Mouse (Mus musculus): ENCODE measurements around the gene Sat2.

Gene Sat2

DNA sequence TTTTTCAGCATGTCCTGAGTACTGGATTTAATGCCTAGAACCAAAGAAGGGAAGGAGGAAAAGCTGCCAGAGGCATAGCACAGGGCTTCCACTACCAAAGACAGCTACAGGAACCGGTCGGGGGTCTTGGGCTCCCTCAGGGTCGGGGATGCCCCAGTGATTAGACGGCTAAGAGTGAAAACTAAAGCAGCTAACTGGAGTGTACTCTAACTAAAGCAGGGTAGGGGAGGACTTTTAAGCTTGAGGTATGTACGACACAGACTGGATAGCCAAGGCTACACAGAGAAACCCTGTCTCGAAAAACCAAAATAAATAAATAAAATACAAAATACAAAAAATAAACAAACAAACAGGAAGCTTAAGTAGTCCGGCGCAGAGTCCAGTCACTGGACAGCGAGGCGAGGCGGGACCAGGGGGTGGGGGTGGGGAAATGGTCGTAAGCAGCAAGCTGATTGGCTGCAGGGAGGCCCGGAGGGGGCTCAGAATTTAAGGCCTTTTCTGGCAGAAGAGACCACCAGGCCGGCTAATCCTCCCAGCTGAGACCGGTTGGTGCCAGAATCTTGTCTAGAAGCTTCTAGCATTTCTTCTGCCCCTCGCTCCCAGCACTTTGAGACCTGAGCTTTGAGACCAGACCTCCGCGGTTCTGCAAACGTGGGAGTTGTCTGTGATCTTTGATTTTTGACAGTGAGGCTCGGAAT is at the start of gene Sat2:
TSS of gene Sat2 (plus strand) at position 454 of the 698 bp plus-strand sequence.
- DNase-seq (ENCODE audit: low spot score): no peak

DNA sequence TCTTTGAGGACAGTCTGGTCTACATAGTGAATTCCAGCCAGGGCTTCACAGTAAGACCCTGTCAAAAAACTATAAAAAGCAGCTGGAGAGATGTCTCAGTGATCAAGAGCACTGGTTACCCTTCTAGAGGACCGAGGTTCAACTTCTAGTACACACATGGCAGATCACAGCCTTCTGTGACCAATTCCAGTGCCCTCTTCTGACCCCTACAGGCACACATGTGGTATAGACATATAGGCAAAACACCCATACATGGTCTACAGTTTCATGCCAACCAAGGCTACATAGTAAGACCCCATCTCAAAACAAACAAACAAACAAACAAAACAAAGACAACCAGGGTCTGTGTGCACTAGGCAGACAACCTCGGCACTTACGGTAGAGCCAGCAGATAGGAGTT is 46.6 kb upstream of the Sat2 start:
- DNase-seq (ENCODE audit: low spot score): peak; percentile 56

DNA sequence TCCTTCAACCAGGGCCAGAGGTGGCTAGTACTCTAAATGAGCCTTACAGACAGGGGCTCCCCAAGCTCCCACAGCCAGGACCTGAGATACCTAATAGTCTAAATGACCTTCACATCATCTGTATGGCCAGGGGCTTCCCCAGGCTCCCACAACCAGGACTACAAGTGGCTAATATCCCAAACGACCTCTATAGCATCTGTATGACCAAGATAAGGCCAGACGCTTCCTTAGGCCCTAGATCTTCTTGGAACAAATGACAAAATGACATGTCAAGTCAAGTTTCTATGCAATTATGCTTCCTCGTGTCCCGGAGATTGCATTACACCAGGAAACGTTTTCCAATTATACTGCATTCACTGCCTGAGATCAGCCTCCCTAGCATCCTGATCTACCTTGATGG is 45.5 kb upstream of the Sat2 start:
- DNase-seq (ENCODE audit: low spot score): peak; percentile 60

DNA sequence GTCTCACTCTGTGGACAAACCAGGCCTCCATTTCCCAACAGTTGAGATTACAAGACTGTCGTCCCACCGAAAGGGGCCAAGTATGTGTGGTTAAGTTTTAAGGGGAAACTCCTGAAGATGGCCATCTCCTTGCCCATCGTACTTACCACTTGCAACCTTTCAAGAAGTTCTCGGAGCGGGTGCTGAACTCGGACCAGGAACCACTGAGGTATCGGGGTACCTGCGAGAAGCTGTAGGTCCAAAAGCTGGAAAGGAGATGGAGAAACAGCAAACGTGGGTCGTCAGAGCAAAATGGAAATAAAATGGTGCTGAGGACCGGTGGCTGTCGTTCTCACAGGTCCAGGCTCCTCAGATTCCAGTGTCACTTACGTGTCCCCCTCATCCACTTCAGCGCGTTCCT is 43.5 kb upstream of the Sat2 start:
- DNase-seq (ENCODE audit: low spot score): no peak

DNA sequence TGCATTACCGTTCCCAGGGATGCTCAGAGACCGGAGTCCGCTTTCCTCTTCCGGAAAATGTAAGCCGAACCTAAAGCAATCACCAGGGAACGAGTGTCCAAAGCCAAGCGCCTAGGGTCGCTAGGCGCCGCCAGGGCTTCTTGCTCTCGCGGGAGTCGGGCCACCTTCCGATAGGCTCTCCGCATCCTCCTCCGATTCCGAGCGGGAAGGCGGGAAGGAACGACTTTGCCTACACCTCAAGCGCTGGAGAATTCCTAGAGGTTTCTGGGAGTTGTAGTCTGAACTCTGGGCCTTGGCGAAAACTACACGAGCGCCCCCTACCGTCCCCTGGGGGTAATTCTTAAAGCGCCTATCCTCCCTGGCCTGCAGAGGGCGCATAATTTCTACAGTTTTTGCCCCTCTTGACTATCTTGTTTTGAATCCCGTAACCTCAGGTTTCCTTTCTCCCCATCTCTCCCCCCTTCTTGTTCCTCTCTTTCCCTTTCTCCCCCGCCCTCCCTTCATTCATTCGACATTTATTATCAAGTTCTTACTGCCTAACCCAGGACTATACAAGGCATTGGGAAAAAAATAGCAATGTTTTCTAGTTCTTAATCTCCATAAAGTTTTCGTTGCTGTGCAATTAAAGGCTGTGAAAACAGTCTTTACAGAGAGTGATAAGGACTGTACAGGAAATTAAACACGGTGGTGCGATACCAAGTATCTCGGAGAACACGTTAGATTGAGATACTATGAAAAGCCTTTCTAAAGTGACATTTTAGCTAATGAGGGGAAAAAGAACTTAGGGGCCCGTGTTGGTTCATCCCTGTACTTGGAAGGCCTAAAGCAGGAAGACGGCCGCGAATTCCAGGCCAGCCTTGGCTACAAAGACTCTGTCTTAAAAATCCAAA is 42.5 kb upstream of the Sat2 start:
- peak; percentile 100 for DNase-seq (ENCODE audit: low spot score)

DNA sequence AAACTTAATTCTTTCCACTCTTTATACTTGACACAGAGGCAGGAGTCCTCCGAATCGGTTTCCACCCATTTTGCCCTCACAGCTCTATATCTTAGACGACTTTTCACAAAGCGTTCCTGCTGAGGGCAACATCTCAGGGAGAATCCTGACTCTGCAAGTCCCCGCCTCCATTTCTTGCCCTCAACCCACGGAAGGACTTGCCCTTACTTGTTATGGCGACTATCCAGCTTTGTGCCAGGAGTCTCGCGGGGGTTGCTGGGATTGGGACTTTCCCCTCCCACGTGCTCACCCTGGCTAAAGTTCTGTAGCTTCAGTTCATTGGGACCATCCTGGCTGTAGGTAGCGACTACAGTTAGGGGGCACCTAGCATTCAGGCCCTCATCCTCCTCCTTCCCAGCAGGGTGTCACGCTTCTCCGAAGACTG is 41.7 kb upstream of the Sat2 start, which contains the start of the genes Wrap53 and Trp53:
TSS of gene Wrap53 (minus strand) at position 165 of the 424 bp plus-strand sequence.
TSS of gene Trp53 (plus strand) at position 269 of the 424 bp plus-strand sequence.
- peak; percentile 90 for DNase-seq (ENCODE audit: low spot score)

DNA sequence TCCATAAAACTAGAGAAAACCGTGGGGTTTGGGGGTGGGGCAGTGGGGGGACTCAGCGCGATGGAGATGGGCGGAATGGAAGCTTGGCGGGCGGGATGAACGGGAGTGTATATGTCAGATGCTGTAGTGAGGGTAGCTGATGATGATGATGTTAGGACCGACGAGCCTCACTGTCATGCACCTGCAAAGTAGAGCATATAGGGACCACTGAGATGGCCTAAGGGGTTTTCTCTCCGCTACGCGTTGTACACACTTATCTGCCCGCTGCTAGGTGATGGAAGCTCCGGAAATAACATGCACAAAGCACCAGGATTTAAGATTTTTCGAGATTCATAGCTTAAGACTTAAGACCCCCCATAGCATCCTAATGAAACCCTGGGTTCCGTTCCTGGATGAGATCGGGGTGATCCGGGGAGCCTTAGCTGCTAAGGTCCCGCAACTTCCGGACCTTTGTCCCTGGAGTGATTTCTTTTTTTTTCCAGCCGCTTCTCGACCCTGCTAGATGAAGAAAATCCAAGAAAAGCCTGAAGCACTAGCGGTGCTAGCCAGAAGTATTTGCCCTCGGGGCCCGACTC is 41.2 kb upstream of the Sat2 start:
- no peak for DNase-seq (ENCODE audit: low spot score)

DNA sequence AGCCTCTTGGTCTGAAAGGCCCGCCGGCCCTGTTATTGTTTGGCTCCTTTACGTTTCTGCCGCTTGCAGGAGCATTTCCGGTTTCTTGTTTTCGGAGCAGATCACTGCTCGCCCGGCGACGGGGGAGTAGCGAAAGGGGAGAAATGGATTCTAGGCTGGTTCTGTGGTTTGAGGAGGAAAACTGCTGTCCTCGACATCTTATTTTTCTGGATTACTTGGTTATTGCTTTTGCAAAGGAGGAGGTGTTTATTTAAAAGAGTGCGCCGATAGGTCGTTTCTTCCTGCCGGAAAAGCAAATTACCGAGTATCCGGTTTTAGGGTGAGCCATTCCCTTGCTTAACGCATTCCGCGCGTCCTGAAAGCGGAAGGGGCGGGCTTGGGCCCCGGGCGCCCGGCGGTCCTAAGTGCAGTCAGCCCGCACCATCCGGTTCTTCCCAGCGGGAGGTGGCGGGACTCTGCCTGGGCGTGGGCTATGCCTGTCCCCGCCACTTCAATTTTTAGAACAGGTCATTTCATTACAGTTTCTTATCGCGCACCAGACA is 40.6 kb upstream of the Sat2 start:
- peak; percentile 91 for DNase-seq (ENCODE audit: low spot score)

DNA sequence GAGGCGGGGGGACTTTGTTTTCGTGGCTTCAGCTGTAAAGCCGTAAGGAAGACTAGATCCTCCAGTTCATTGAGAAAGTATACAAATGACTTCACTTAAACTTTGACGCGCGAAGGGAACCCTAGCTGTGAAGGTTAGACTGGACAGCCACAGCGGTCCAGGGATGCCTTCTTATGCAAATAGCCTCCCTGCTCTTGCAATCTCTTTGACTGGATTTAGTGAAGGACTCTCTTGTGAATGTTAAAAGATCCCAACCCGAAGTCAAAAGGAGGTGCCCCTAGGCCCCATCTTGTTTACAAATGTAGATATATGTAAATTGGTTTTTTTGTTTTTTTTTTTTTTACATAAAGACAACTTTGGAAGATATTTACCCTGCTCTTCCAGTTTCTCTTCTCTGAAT is 40.0 kb upstream of the Sat2 start:
- no peak for DNase-seq (ENCODE audit: low spot score)

DNA sequence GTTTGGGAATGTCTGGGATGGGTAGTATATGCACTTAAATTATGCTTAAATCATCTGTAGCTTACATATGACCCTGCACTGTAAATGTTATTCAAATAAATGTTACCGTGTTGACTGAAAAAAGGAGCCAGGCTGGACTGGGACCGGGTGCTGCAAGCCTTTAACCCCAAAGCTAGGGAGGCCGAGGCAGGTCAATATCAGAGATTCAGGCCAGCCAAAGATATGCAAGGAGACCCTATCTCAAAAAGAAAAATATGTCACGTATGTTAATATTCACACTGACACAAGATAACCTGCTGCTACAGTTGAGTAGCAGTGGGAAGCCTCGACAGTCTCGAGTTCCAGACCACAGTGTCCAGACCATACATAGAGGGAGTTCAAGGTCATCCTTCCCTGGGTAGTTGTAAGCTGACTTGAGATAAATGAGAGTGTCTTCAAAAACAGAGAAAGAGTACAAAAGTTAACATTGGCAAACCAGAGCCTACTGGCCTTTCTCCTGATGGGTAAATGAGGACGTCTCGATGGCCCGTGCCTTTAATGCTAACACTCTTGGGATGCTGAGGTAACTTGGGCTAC is 39.5 kb upstream of the Sat2 start:
- no peak for DNase-seq (ENCODE audit: low spot score)

DNA sequence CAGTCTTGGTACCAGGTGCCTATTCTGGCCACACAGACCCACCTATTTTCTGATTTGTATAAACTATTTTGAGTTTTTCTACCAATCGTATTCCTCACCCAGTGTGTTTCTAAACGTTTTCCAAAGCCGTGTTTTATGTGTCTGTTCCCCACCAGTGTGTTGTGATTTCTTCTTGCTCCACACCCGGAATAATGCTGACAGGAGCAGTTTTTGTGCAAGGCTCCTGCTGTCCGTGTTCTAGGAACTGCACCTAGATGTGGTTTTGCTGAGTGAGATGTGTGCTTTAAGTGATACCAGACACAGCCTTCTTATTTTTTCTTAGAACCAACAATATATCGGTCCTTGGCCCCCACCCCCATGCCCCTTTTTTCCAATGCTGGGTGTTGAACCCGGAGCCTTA is 37.8 kb upstream of the Sat2 start:
- DNase-seq (ENCODE audit: low spot score): no peak

DNA sequence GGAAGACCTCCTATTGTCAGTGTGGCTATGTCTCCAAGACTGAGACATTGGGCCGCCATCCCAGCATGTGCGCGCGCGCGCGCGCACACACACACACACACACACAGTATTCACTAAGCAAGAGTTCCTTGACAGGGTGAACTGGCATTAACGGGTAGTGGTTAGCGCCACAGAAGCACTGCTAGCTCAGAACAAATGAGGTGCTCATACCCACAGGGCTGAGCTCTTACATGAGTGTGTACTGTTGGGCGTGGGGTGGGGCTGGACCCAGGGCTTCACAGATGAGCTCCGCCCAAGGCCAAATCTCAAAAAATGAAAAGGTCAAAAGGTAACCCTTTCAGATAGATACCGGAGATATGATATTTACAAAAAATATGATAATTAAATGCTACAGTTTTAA is 36.9 kb upstream of the Sat2 start:
- DNase-seq (ENCODE audit: low spot score): no peak

DNA sequence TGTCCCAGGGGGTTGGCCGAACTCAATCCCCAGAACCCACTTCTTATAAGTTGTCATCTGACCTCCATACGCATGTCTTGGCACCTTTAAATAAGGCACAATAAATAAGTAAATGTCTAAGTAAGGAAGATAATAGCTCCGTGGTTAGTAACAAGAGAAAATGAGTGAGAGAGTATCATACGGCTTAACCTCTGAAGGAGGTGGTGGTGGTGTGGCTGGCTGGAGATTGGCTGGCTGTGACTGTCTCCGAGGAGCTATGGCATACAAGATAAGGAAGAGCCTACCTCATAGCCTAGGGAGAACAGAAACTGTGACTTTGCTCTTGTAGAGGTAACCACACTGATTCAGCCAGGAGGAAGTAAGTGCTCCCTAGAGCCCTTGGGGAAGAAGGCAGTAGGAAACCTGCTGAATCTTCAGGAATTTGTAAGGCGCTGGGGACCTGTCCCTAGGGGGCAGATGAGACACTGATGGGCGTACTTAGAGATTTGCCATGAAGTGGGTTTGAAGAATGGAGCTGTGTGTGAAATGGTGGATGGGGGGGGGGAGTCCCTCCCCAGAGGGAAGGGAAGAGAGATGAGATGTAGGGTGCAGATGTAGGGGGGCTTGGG is 36.0 kb upstream of the Sat2 start:
- peak; percentile 82 for DNase-seq (ENCODE audit: low spot score)

DNA sequence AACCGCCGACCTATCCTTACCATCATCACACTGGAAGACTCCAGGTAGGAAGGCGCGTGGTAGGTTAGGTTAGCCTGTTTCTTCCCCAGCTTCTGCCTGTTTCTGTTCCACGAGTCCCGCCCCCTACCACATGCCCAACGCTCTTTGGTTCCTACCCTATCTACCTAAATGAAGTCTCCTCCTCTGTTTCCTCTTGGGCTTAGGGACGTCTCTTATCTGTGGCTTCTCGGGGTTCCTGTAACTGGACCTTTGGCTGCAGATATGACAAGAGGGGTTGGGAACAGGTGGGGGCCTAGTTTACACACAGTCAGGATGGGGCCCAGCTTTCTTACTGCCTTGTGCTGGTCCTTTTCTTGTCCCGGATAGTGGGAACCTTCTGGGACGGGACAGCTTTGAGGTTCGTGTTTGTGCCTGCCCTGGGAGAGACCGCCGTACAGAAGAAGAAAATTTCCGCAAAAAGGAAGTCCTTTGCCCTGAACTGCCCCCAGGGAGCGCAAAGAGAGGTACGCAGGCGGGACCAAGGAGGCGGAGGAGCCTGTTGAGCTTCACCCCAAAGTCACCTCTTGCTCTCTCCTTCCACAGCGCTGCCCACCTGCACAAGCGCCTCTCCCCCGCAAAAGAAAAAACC is 32.5 kb upstream of the Sat2 start:
- no peak for DNase-seq (ENCODE audit: low spot score)

DNA sequence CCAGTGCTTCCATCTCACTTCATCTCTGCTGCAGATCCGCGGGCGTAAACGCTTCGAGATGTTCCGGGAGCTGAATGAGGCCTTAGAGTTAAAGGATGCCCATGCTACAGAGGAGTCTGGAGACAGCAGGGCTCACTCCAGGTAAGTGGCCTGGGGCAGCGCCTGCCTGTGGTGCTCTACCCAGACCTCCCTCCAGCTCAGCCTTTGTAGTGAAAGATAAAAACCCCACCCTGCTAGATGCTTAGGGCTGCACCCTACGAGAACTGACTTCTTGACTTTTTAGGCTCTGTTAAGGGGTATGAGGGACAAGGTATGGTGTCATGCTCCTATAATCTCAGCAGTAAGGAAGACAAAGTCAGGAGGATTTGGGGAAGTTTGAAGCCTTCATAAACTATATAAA is 31.2 kb upstream of the Sat2 start:
- DNase-seq (ENCODE audit: low spot score): no peak

DNA sequence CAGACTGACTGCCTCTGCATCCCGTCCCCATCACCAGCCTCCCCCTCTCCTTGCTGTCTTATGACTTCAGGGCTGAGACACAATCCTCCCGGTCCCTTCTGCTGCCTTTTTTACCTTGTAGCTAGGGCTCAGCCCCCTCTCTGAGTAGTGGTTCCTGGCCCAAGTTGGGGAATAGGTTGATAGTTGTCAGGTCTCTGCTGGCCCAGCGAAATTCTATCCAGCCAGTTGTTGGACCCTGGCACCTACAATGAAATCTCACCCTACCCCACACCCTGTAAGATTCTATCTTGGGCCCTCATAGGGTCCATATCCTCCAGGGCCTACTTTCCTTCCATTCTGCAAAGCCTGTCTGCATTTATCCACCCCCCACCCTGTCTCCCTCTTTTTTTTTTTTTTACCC is 30.4 kb upstream of the Sat2 start:
- DNase-seq (ENCODE audit: low spot score): no peak

DNA sequence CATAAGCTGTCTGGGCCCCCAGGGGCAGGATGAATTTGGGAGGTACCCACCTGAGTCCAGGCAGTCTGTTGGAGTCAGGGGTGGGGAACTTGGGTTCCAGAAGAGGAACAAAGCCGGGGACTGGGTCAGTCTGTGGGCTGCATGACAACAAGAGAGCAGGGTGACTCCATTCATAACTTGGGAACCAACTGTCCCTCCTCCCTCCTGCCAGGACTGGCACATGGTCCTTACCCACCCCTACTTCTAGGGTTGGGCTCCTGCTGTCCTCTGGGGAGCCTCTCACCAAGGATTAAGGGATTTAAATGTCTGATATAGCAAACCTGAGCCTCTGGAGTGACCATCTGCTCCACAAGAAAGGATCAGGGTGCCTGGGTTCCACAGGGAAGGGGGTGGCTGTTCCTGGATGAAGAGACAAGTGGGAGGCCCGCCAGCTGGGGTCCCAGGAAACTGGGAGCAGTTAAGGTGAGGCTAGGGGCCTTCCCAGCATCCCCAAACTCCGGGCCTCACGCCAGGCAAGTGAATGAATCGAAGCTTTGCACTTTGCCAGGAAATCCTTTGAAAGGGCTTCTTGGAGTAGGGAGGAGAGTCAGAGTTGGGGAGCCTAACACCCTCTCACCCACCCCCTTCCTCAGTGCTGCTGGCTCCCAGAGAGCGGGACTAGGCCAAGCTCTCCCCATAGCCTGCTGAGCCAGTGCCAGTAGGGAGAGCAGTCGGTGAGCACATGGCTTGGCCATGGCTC is 29.8 kb upstream of the Sat2 start:
- no peak for DNase-seq (ENCODE audit: low spot score)

DNA sequence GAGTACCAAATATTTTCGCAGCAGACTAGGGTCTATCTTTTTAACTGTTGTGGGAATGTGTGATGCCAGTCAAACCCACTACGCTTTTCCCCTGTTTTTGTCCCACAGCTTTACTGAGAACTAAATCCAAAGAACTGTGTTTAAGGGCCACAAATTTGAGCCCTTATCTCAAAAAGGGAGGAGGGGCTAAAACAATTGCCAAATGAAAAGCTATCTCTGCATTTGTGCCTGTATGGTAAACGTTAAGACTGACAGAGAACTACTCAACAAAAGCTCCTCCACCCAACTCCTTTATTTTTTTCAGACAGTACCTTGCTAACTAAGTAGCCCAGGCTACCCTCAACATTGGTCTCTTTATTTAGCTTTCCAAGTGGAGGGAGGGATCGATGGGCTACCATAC is 29.0 kb upstream of the Sat2 start:
- no peak for DNase-seq (ENCODE audit: low spot score)

DNA sequence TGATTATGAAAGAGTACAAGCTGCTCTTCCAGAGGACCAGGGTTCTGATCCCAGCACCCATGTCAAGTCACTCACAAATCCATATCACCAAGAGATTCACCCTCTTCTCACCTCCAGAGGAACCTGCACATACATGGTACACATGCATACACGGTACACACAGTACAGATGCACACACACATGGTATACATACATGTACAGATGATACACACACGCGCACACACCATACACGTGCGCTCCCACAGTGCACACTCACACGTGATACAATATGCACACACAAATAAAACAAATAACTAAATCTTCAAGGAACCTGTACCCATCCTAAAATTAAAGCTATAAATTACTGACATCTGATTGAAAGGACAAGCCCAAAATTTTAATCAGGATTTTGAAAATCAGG is 27.0 kb upstream of the Sat2 start:
- no peak for DNase-seq (ENCODE audit: low spot score)

DNA sequence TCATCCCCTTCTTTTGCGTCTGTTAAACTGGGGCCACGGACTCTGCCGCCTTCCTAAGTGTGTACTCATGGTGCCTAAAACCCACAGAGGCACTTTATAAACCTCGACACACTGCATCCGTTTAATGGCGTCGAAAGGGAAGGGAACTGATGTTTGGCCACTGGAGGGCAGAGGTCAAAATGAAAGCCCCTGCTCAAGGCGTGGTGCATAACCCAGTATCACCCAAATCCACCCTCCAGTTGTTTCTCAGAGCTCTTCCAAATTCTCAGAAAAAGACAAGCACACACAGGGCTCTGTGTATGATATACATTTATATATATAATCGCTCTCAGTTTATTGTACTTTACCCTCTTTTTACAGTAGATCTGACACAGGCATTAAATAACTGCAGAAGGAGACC is 22.4 kb upstream of the Sat2 start:
- DNase-seq (ENCODE audit: low spot score): peak; percentile 73

DNA sequence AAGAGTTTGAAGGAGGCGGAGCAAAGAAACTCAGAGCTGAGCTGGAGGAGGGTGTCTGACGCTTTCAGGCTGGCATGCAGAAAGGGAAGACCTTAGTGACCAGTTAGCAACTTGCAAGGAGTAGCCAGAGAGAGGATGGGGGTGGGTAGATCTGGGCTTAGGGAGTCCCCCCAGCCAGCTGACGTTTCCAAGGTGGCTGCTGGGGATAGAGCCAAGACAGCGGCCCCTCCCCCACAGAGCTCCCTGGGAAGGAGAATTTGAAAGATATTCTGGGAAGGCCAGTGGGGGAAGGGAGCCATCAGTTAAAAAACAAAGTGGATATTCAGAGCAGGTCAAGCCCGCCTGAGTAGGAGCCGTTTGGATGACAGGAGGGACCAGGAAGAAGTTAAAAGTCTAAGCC is 21.7 kb upstream of the Sat2 start:
- DNase-seq (ENCODE audit: low spot score): no peak
